Comparison of ENCODE assay signal across 9 mouse cellular contexts in the genomic region with DNA sequence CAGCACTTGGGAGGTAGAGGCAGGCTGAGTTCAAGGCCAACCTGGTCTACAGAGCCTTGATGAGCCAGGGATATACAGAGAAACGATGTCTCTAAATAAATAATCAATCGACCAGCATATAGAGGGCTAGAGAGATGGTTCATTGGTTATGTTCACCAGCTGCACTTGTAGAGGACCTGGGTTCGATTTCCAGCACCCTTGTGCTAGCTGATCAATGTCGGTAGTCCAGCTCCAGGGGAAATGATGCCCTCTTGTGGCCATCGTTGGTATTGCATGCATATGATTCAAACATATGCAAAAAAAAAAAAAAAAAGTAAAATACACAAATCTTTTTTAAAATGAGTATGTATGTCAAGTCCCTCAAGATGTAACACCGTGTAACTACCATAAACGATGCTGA. TPM values are rescaled to one million over a fixed set of nuclear protein-coding genes. Genes with fewer than 3 reads are reported as not detected.
DNase-seq lines count a peak whose midpoint lies in the region; ATAC-seq and TF ChIP-seq lines count a peak whose summit lies in the region.
"Had no signal": no experiment of that assay in that cellular context is flagged by ENCODE, and none has a peak within 500 bp of the region (broad histone marks: within the 10 kb centered on the region; RNA-seq: fewer than 3 reads in every experiment).

No protein-coding gene starts in this region.

- no peaks in the 10 kb centered on the region for H3K9me3 ChIP-seq in hindbrain, embryonic 14.5 days (ENCODE audit: control insufficient read depth, low read length)
- H3K9me3 ChIP-seq in neural tube, embryonic 12.5 days, result no peaks in the 10 kb centered on the region
- H3K9me3 ChIP-seq: liver, embryonic 15.5 days had no signal

- peak; percentile 68 for TF ChIP-seq CTCF in bone marrow macrophage, adult 2 months (IDR thresholded peaks at IDR 0.05; ENCODE audit: low read depth, low read length)
- TF ChIP-seq CTCF in embryonic fibroblast, embryonic 13.5 days (IDR thresholded peaks at IDR 0.05; ENCODE audit: borderline replicate concordance, insufficient read depth, low read length), result peak; percentile 41; the same call in 1 of the 2 replicates
- TF ChIP-seq CTCF in liver, adult 2 months (IDR thresholded peaks at IDR 0.05; ENCODE audit: low read depth, low read length), result peak; percentile 61

- peak overlapping the region; percentile 62 for H3K4me2 ChIP-seq in hindbrain, embryonic 14.5 days (replicated peaks)
- peak overlapping the region; percentile 70 for H3K4me2 ChIP-seq in neural tube, embryonic 12.5 days (replicated peaks)

- H3K27ac ChIP-seq in bone marrow macrophage, adult 2 months (ENCODE audit: insufficient read depth, low read depth, low read length), result no peak overlapping the region
- H3K27ac ChIP-seq in embryonic fibroblast, embryonic 13.5 days (ENCODE audit: insufficient read depth, low read length), result no peak overlapping the region
- peak overlapping the region; percentile 98 for H3K27ac ChIP-seq in hindbrain, embryonic 14.5 days
- no peak overlapping the region for H3K27ac ChIP-seq in liver, adult 2 months (replicated peaks; ENCODE audit: insufficient read depth, low read depth, low read length)
- H3K27ac ChIP-seq in neural tube, embryonic 12.5 days, result no peak overlapping the region
- H3K27ac ChIP-seq: liver, embryonic 15.5 days had no signal

- no peaks in the 10 kb centered on the region for H3K36me3 ChIP-seq in hindbrain, embryonic 14.5 days (replicated peaks; ENCODE audit: control insufficient read depth, insufficient read depth)
- H3K36me3 ChIP-seq in liver, adult 2 months (ENCODE audit: control insufficient read depth, insufficient read depth, low read length), result no peaks in the 10 kb centered on the region
- H3K36me3 ChIP-seq in neural tube, embryonic 12.5 days, result no peaks in the 10 kb centered on the region
- H3K36me3 ChIP-seq: liver, embryonic 15.5 days had no signal

- H3K4me3 ChIP-seq in bone marrow macrophage, adult 2 months (ENCODE audit: insufficient read depth, low read length), result no peak overlapping the region
- H3K4me3 ChIP-seq in embryonic fibroblast, embryonic 13.5 days (ENCODE audit: insufficient read depth, low read length), result no peak overlapping the region
- H3K4me3 ChIP-seq in hindbrain, embryonic 14.5 days (replicated peaks; ENCODE audit: low read length), result peak overlapping the region; percentile 43
- no peak overlapping the region for H3K4me3 ChIP-seq in liver, adult 2 months (ENCODE audit: insufficient read depth, low read depth, low read length)
- H3K4me3 ChIP-seq in neural tube, embryonic 12.5 days, result peak overlapping the region; percentile 86

- H3K79me2 ChIP-seq in liver, adult 2 months (ENCODE audit: control insufficient read depth, insufficient read depth, low read length), result no peaks in the 10 kb centered on the region; the same call in 1 of the 2 replicates

- peak; percentile 68 for DNase-seq in layer of hippocampus, adult 11-12 months (ENCODE audit: low spot score)
- no peak for DNase-seq in layer of hippocampus, adult 9-11 months
- DNase-seq in hindbrain, embryonic 14.5 days (ENCODE audit: low spot score), result peak; percentile 75
- no peak for DNase-seq in liver, adult 2 months (ENCODE audit: extremely low read depth, low read depth, low spot score)

- ATAC-seq in hindbrain, embryonic 14.5 days (ENCODE audit: low FRiP score), result no peak
- no peak for ATAC-seq in neural tube, embryonic 12.5 days (ENCODE audit: low FRiP score, low read depth)
- no peak for ATAC-seq in monocyte, adult 5-6 weeks (replicated peaks; ENCODE audit: insufficient number of reproducible peaks, low FRiP score, low TSS enrichment, poor library complexity, severe bottlenecking)

- TF ChIP-seq POLR2A in bone marrow macrophage, adult 2 months (IDR thresholded peaks at IDR 0.05; ENCODE audit: borderline replicate concordance, low read depth, low read length), result no peak
- TF ChIP-seq POLR2A in embryonic fibroblast, embryonic 13.5 days (IDR thresholded peaks at IDR 0.05; ENCODE audit: low read depth, low read length), result no peak
- no peak for TF ChIP-seq POLR2A in liver, adult 2 months (IDR thresholded peaks at IDR 0.05; ENCODE audit: extremely low read depth, insufficient read depth, low read length)

- no peaks in the 10 kb centered on the region for H3K4me1 ChIP-seq in bone marrow macrophage, adult 2 months (ENCODE audit: control insufficient read depth, insufficient read depth, low read length)
- no peaks in the 10 kb centered on the region for H3K4me1 ChIP-seq in embryonic fibroblast, embryonic 13.5 days (ENCODE audit: control insufficient read depth, insufficient read depth, low read length)
- H3K4me1 ChIP-seq in hindbrain, embryonic 14.5 days (replicated peaks; ENCODE audit: control insufficient read depth, insufficient read depth, low read length), result peaks cover 6% of the 10 kb centered on the region; the same call in 1 of the 2 replicates
- H3K4me1 ChIP-seq in liver, adult 2 months (ENCODE audit: control insufficient read depth, insufficient read depth, low read length), result peaks cover 5% of the 10 kb centered on the region
- H3K4me1 ChIP-seq in neural tube, embryonic 12.5 days, result peaks cover 4% of the 10 kb centered on the region; the same call in 1 of the 2 replicates
- H3K4me1 ChIP-seq: liver, embryonic 15.5 days had no signal

- H3K27me3 ChIP-seq in hindbrain, embryonic 14.5 days (ENCODE audit: control insufficient read depth, insufficient read depth, low read length), result no peaks in the 10 kb centered on the region
- no peaks in the 10 kb centered on the region for H3K27me3 ChIP-seq in liver, adult 2 months (ENCODE audit: control insufficient read depth, insufficient read depth, low read length)
- H3K27me3 ChIP-seq in neural tube, embryonic 12.5 days (replicated peaks), result no peaks in the 10 kb centered on the region

- H3K9ac ChIP-seq in hindbrain, embryonic 14.5 days, result peak overlapping the region; percentile 98; the same call in 1 of the 2 replicates
- H3K9ac ChIP-seq in liver, adult 2 months (ENCODE audit: low read depth, low read length), result no peak overlapping the region
- no peak overlapping the region for H3K9ac ChIP-seq in neural tube, embryonic 12.5 days
- H3K9ac ChIP-seq: liver, embryonic 15.5 days had no signal

- 20% methylated on average over 7 of the region's 7 CpGs for WGBS in hindbrain, embryonic 14.5 days
- 13% methylated on average over 7 of the region's 7 CpGs for WGBS in liver, adult 2 months
- 21% methylated on average over 7 of the region's 7 CpGs for WGBS in neural tube, embryonic 12.5 days

RNA-seq across cellular contexts. Expression of a gene that starts 0.4 kb away (rescaled TPM):
- 1.1 and 1.2 TPM in 2 replicates for polyA plus RNA-seq in bone marrow macrophage, adult 2 months (2012; ENCODE audit: insufficient read depth, insufficient read length, missing spikeins)
- 13.8 and 18.6 TPM in 2 replicates for polyA plus RNA-seq in embryonic fibroblast, embryonic 13.5 days (2011; ENCODE audit: insufficient read length, low read depth, missing spikeins)
- polyA plus RNA-seq in hindbrain, embryonic 14.5 days (2014; fragmentation: Nextera tagmentation; extraction: Ambion mirVana), result 77.1 and 82.0 TPM in 2 replicates
- 28.9 and 33.7 TPM in 2 replicates for total RNA-seq in liver, adult 2 months (2014; rRNA removed)
- 43.3 and 49.3 TPM in 2 replicates for polyA plus RNA-seq in liver, adult 2 months (2012; rRNA removed)
- 73.4 and 74.8 TPM in 2 replicates for polyA plus RNA-seq in neural tube, embryonic 12.5 days (2016; fragmentation: Nextera tagmentation; extraction: Ambion mirVana)
- total RNA-seq in monocyte, adult 5-6 weeks (2017), result 0.32 to 1.3 TPM (median 0.38 TPM) in 3 replicates

RNA-seq across cellular contexts. Expression of a gene that starts 25.1 kb away (rescaled TPM):
- not detected in 2 replicates for polyA plus RNA-seq in bone marrow macrophage, adult 2 months (2012; ENCODE audit: insufficient read depth, insufficient read length, missing spikeins)
- not detected in 2 replicates for polyA plus RNA-seq in embryonic fibroblast, embryonic 13.5 days (2011; ENCODE audit: insufficient read length, low read depth, missing spikeins)
- 0.37 and 1.7 TPM in 2 replicates for polyA plus RNA-seq in hindbrain, embryonic 14.5 days (2014; fragmentation: Nextera tagmentation; extraction: Ambion mirVana)
- not detected in 2 replicates for total RNA-seq in liver, adult 2 months (2014; rRNA removed)
- not detected in 2 replicates for polyA plus RNA-seq in liver, adult 2 months (2012; rRNA removed)
- 2.6 and 3.5 TPM in 2 replicates for polyA plus RNA-seq in neural tube, embryonic 12.5 days (2016; fragmentation: Nextera tagmentation; extraction: Ambion mirVana)
- not detected in 3 replicates for total RNA-seq in monocyte, adult 5-6 weeks (2017)

Comparison
In these comparisons a context has a peak if more than half of its experiments do, and no peak if none do; other contexts are left out.
1. DNase-seq: peak in layer of hippocampus, adult 11-12 months (single experiment) and hindbrain, embryonic 14.5 days (single experiment); none in layer of hippocampus, adult 9-11 months (single experiment) and liver, adult 2 months (single experiment).
2. H3K4me3 ChIP-seq: peak in hindbrain, embryonic 14.5 days (single experiment) and neural tube, embryonic 12.5 days (single experiment); none in bone marrow macrophage, adult 2 months (single experiment), embryonic fibroblast, embryonic 13.5 days (single experiment) and liver, adult 2 months (single experiment).
3. Peak in every context shown above with its lines, with median percentiles within 50 percentile points of each other: CTCF ChIP-seq.